Mouse (Mus musculus) embryonic fibroblast, embryonic 13.5 days (primary cell): ENCODE measurements at regions not wholly inside any gene's neighbourhood (a gene's known extent, or its start where the extent isn't known, plus 50 kb on each side); places are given as distances from the start of the nearest gene placed in this dataset.
"Not testable (repeated sequence)": the region's sequence is repeated elsewhere in the genome, so short reads cannot be mapped to it uniquely, and the experiment has no call there.

Experiments used
- H3K27ac ChIP-seq: 2 replicates; pipeline ENCODE4 v1.5.1; 2012; ENCODE audit warnings: low read length, control low read depth, inconsistent platforms; ENCODE audit not compliant: insufficient read depth
- H3K4me1 ChIP-seq: 2 replicates; pipeline ENCODE4 v1.6.1; 2011; ENCODE audit warnings: low read length; ENCODE audit not compliant: control insufficient read depth, insufficient read depth
- H3K4me3 ChIP-seq: 2 replicates; pipeline ENCODE4 v1.5.1; 2011; ENCODE audit warnings: mild to moderate bottlenecking, control low read depth, low read length; ENCODE audit not compliant: insufficient read depth
- CTCF ChIP-seq: IDR thresholded peaks from 2 replicates; pipeline ENCODE4 v1.5.1; 2011; ENCODE audit warnings: mild to moderate bottlenecking, control low read depth, low read length, moderate library complexity, borderline replicate concordance; ENCODE audit not compliant: insufficient read depth
- POLR2A ChIP-seq: IDR thresholded peaks from 2 replicates; pipeline ENCODE4 v1.6.1; 2011; ENCODE audit warnings: low read depth, mild to moderate bottlenecking, control low read depth, low read length, moderate library complexity

DNA sequence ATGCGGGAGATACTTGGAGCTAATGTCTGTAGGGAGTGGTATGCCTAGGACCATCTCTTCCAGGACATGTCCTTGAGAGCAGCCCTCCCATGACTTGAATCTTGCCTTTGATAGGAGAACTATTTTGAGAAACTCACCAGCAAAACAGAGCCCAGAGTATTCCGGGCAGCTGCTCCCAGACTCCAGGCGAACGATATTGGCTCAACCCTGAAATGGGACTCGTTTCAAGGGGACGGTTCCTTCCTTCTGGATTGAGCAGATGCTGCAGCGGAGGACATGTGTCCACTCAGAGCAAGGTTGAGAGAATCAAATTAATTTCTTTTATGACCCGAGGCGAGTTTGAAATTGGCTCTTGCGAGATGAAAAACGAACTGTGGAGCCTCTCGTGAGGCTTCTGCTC, 105.7 kb downstream of the Nucb2 start:
- no peak overlapping the region for H3K4me3 ChIP-seq
- no peak overlapping the region for H3K27ac ChIP-seq
- no peaks in the 10 kb centered on the region for H3K4me1 ChIP-seq
- TF ChIP-seq CTCF: no peak
- no peak for TF ChIP-seq POLR2A

- no peak overlapping the region for H3K4me3 ChIP-seq
- no peak overlapping the region for H3K27ac ChIP-seq
- TF ChIP-seq POLR2A (no peak), CTCF (no peak)
- no peaks in the 10 kb centered on the region for H3K4me1 ChIP-seq
Measured at GRCm38 (mm10) chr7:116615984-116616383, 111.8 kb downstream of the Nucb2 start.

- H3K4me1 ChIP-seq: no peaks in the 10 kb centered on the region
- H3K27ac ChIP-seq: no peak overlapping the region
- TF ChIP-seq CTCF (no peak), POLR2A (no peak)
- H3K4me3 ChIP-seq: no peak overlapping the region
Measured at GRCm38 (mm10) chr7:116619636-116620035, 115.5 kb downstream of the Nucb2 start.

- no peak overlapping the region for H3K4me3 ChIP-seq
- H3K4me1 ChIP-seq: no peaks in the 10 kb centered on the region
- no peak for TF ChIP-seq POLR2A
- no peak for TF ChIP-seq CTCF
- no peak overlapping the region for H3K27ac ChIP-seq
Measured at GRCm38 (mm10) chr7:116620381-116620780, 116.2 kb downstream of the Nucb2 start.

DNA sequence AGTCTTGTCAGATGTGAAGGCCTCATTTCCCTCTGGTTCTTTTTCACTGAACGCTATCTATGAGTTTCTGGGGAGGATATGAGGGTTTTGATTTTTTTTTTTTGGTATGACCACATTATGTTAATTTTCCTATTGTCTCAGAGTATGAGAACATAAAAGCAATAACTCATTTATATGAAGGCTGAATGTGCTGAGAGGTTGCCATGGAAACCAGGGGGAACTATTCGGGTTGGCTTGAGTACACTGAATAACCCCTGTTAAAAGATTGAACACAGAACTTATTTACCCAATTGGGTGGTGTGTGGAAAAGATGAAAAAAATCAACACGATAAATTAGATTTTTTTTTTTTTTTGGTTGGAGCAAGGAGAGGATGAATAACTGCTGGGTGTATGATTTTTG, 129.0 kb downstream of the Nucb2 start:
- TF ChIP-seq CTCF: no peak
- TF ChIP-seq POLR2A: no peak
- Histone ChIP-seq H3K4me1 (no peaks in the 10 kb centered on the region), H3K27ac (no peak overlapping the region), H3K4me3 (no peak overlapping the region)

DNA sequence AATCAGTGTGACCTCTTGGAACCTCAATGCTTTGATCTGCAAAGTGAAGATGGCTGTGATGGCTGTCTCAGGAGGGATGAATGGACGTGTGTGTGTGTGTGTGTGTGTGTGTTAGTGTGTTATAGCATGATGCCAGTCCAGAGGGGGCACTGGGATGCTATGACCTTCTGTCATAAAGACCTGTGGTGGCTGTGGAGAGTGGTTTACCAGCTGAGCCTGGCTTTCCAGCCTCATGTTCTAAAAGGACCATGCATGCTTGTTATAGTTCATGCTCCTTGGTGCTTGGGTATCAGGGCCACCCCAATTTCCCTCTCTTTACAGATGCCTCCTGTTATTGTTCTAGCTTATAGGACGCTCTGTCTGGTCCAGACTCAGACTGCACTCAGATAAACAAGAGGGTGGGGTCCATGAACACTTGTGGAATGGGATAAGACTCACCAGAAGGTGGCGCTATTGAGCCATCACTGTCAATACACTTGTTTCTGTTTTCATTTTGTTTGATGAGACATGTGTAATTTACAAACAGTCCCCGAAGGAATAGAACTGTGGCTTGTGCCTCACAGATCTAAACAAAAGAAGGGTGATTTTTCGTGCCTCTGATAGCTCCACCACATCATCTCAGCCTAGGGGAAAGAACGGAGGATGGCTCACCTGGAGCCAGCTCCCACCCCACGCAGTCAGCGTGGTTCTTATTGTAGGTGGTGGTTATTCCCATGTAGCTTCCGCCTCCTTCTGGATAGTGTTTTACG, 140.9 kb downstream of the Nucb2 start:
- Histone ChIP-seq H3K4me3 (no peak overlapping the region), H3K4me1 (no peaks in the 10 kb centered on the region), H3K27ac (no peak overlapping the region)
- no peak for TF ChIP-seq POLR2A
- no peak for TF ChIP-seq CTCF

- 0 out of 2 replicates have a peak, but pooled peaks cover 2% of the 10 kb centered on the region for H3K4me1 ChIP-seq
- no peak overlapping the region for H3K4me3 ChIP-seq
- no peak overlapping the region for H3K27ac ChIP-seq
- no peak for TF ChIP-seq CTCF
Measured at GRCm38 (mm10) chr7:116654466-116654865, 150.3 kb downstream of the Nucb2 start.

- not testable (repeated sequence) for H3K4me3 ChIP-seq, H3K27ac ChIP-seq, H3K4me1 ChIP-seq
Measured at GRCm38 (mm10) chr7:116657040-116657439, 152.9 kb downstream of the Nucb2 start.

DNA sequence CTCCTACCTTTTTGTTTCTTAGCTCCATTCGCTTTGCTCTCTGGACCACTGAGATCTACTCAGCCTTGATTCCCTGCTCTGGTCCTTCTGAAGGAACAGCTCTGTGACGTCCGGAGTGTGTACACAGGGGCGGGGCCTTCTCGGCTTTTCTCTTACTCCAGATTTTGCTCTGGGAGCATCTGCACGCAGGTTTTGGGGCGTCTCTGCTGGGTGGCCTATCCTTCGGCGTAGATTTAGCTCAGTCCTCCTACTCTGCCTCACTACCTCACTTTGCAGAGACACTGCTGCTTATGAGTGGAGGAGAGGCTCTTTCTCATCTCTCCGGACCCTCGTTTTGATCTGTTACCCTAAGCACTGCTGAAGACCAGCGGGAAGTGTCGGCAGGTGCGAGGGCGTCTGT, 161.4 kb downstream of the Nucb2 start:
- no peak overlapping the region for H3K4me3 ChIP-seq

DNA sequence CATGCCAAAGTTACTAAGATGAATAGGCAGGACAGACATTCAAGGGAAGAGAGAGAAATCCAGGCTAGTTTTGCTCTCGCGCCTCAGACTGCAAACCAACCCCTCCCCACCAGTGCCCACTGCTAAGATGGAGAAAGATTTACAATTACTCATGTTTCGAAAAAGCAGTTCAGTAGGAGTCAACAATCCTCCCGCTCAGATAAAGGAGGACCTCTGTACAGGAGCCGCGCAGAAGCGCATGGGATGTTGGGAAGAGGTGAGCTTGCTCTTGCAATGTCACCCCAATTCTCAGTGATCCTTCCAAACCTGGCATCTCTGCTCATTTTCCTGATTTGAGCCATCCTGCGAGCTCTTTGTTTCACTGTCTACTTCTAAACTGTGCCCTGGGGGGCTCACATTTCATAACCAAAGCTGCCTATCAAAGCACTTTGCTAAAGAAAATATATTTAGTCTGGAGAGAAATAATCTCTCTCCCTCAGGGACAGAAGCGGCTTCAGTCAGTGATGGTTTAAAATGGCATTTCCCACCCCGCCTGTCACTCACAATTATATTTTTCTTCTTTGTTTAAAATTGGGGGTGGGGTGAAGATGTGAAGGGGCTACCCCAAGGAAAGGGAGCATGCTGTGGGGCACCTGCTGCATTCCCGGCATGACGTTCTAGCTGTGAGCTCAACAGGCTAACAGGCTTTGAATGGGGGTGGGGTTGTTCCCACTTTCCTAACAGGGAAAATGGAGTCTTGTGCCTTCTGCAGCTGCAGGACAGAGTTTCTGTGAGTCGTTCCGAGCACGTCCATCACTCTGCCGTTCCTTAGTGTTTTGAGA, 170.2 kb downstream of the Nucb2 start:
- Histone ChIP-seq H3K4me3 (no peak overlapping the region), H3K27ac (no peak overlapping the region), H3K4me1 (no peaks in the 10 kb centered on the region)
- TF ChIP-seq POLR2A (no peak), CTCF (no peak)

More for the DNA sequence above, 161.4 kb downstream of the Nucb2 start:
- no peaks in the 10 kb centered on the region for H3K4me1 ChIP-seq
- no peak for TF ChIP-seq POLR2A
- TF ChIP-seq CTCF: no peak
- no peak overlapping the region for H3K27ac ChIP-seq
